ENCODE assay signal across 8 mouse cellular contexts in genomic region chr17:24488662-24489264, GRCm38 (mm10). TPM values are rescaled to one million over a fixed set of nuclear protein-coding genes. Genes with fewer than 3 reads are reported as not detected.
DNase-seq lines count a peak whose midpoint lies in the region; ATAC-seq and TF ChIP-seq lines count a peak whose summit lies in the region.

No protein-coding gene starts in this region.

- intact Hi-C loops in heart, adult 2 months (cut with DNase I) = no loop called here
- intact Hi-C loops in heart, postnatal 25 days (cut with DNase I) = no loop called here
- intact Hi-C loops in heart, postnatal 36 days (cut with DNase I) = no loop called here

- no peak for TF ChIP-seq CTCF in heart, adult 2 months (IDR thresholded peaks at IDR 0.05)
- TF ChIP-seq CTCF in E14TG2a.4 (conservative IDR thresholded peaks at IDR 0.05; ENCODE audit: low read length) = no peak
- no peak for TF ChIP-seq CTCF in cortical plate, adult 2 months (IDR thresholded peaks at IDR 0.05; ENCODE audit: extremely low read depth, insufficient read depth, low read length)

- H3K4me1 ChIP-seq in heart, adult 2 months (ENCODE audit: control insufficient read depth, insufficient read depth, low read length) = no peaks in the 10 kb centered on the region
- peaks cover 41% of the 10 kb centered on the region for H3K4me1 ChIP-seq in E14TG2a.4 (replicated peaks; ENCODE audit: low read depth, low read length)
- peaks cover 12% of the 10 kb centered on the region for H3K4me1 ChIP-seq in cortical plate, adult 2 months (ENCODE audit: control insufficient read depth, insufficient read depth, low read length)
- peaks cover 14% of the 10 kb centered on the region; the same call in 1 of the 2 replicates for H3K4me1 ChIP-seq in liver, embryonic 11.5 days (replicated peaks; ENCODE audit: control insufficient read depth, insufficient read depth, low read length)
- H3K4me1 ChIP-seq in neural tube, embryonic 15.5 days = peaks cover 51% of the 10 kb centered on the region

- DNase-seq in heart, adult 2 months = peak; percentile 20 to 49
- no peak for DNase-seq in heart, postnatal 25 days (ENCODE audit: low spot score)
- peak; percentile 32 to 36 for DNase-seq in heart, postnatal 36 days
- DNase-seq in liver, embryonic 11.5 days (ENCODE audit: low spot score) = no peak

- peak; percentile 26; the same call in 1 of the 2 replicates for ATAC-seq in liver, embryonic 11.5 days (replicated peaks; ENCODE audit: low FRiP score)
- ATAC-seq in neural tube, embryonic 15.5 days (ENCODE audit: low FRiP score) = peak; percentile 84
- ATAC-seq in megakaryocyte-erythroid progenitor cell, adult 5-6 weeks (replicated peaks; ENCODE audit: low FRiP score, low TSS enrichment, poor library complexity, severe bottlenecking) = no peak

- H3K36me3 ChIP-seq in heart, adult 2 months (ENCODE audit: control insufficient read depth, insufficient read depth, low read length) = no peaks in the 10 kb centered on the region
- H3K36me3 ChIP-seq in E14TG2a.4 (ENCODE audit: insufficient read depth, low read length) = no peaks in the 10 kb centered on the region
- no peaks in the 10 kb centered on the region for H3K36me3 ChIP-seq in liver, embryonic 11.5 days (ENCODE audit: control insufficient read depth, insufficient read depth, low read length)
- H3K36me3 ChIP-seq in neural tube, embryonic 15.5 days = no peaks in the 10 kb centered on the region

- no peaks in the 10 kb centered on the region for H3K9me3 ChIP-seq in E14TG2a.4 (ENCODE audit: low read length)
- H3K9me3 ChIP-seq in liver, embryonic 11.5 days (ENCODE audit: control insufficient read depth, low read length) = no peaks in the 10 kb centered on the region
- no peaks in the 10 kb centered on the region for H3K9me3 ChIP-seq in neural tube, embryonic 15.5 days (replicated peaks)

- peak overlapping the region; percentile 67 for H3K9ac ChIP-seq in heart, adult 2 months (ENCODE audit: low read depth, low read length)
- H3K9ac ChIP-seq in liver, embryonic 11.5 days (ENCODE audit: low read depth, low read length) = peak overlapping the region; percentile 56
- H3K9ac ChIP-seq in neural tube, embryonic 15.5 days (replicated peaks) = peak overlapping the region; percentile 98

- H3K27ac ChIP-seq in heart, adult 2 months = no peak overlapping the region
- peak overlapping the region; percentile 92 for H3K27ac ChIP-seq in cortical plate, adult 2 months (ENCODE audit: insufficient read depth, low read length)
- H3K27ac ChIP-seq in liver, embryonic 11.5 days (ENCODE audit: low read depth, low read length) = no peak overlapping the region
- H3K27ac ChIP-seq in neural tube, embryonic 15.5 days (replicated peaks) = peak overlapping the region; percentile 96

- under 1% methylated on average over 68 of the region's 81 CpGs for WGBS in heart, adult 2 months
- WGBS in liver, embryonic 11.5 days = under 1% methylated on average over 76 of the region's 81 CpGs
- under 1% methylated on average over 58 of the region's 81 CpGs for WGBS in neural tube, embryonic 15.5 days

- H3K79me2 ChIP-seq in heart, adult 2 months (replicated peaks; ENCODE audit: control insufficient read depth, insufficient read depth, low read length) = no peaks in the 10 kb centered on the region

- TF ChIP-seq EP300 in heart, adult 2 months (IDR thresholded peaks at IDR 0.05; ENCODE audit: insufficient read depth, low read depth, low read length) = no peak

- peaks cover 6% of the 10 kb centered on the region for H3K27me3 ChIP-seq in heart, adult 2 months (ENCODE audit: control insufficient read depth, insufficient read depth, low read length)
- peaks cover 55% of the 10 kb centered on the region for H3K27me3 ChIP-seq in E14TG2a.4 (ENCODE audit: insufficient read depth, low read length)
- H3K27me3 ChIP-seq in liver, embryonic 11.5 days (replicated peaks; ENCODE audit: control insufficient read depth, insufficient read depth, low read length) = peaks cover 41% of the 10 kb centered on the region
- no peaks in the 10 kb centered on the region for H3K27me3 ChIP-seq in neural tube, embryonic 15.5 days (replicated peaks)

- TF ChIP-seq POLR2A in heart, adult 2 months (IDR thresholded peaks at IDR 0.05; ENCODE audit: insufficient read depth, low read depth, low read length) = no peak
- no peak for TF ChIP-seq POLR2A in cortical plate, adult 2 months (IDR thresholded peaks at IDR 0.05; ENCODE audit: extremely low read depth, insufficient read depth, low read length)

- H3K4me2 ChIP-seq in liver, embryonic 11.5 days = peak overlapping the region; percentile 92
- H3K4me2 ChIP-seq in neural tube, embryonic 15.5 days = peak overlapping the region; percentile 87

- peak overlapping the region; percentile 58 for H3K4me3 ChIP-seq in heart, adult 2 months
- H3K4me3 ChIP-seq in E14TG2a.4 (replicated peaks; ENCODE audit: low read length) = peak overlapping the region; percentile 89
- peak overlapping the region; percentile 44 for H3K4me3 ChIP-seq in cortical plate, adult 2 months (ENCODE audit: insufficient read depth, low read length)
- H3K4me3 ChIP-seq in liver, embryonic 11.5 days (ENCODE audit: low read depth, low read length) = peak overlapping the region; percentile 64
- peak overlapping the region; percentile 95 for H3K4me3 ChIP-seq in neural tube, embryonic 15.5 days (replicated peaks)

RNA-seq across cellular contexts. Expression of gene Caskin1, which starts 0.4 kb away (rescaled TPM):
- total RNA-seq in heart, adult 2 months (2021) = under 1 TPM; 0.16 to 0.55 TPM
- polyA plus RNA-seq in heart, adult 2 months (2012; rRNA removed) = 0.23 and 0.45 TPM in 2 replicates
- total RNA-seq in heart, postnatal 25 days (2021) = under 1 TPM; 0.14 to 0.39 TPM
- 106 and 109 TPM in 2 replicates for polyA plus RNA-seq in cortical plate, adult 2 months (2012; rRNA removed)
- total RNA-seq in heart, postnatal 36 days (2021) = under 1 TPM; 0.11 to 0.14 TPM
- 0.47 and 0.56 TPM in 2 replicates for polyA plus RNA-seq in liver, embryonic 11.5 days (2014; fragmentation: Nextera tagmentation; extraction: Ambion mirVana)
- polyA plus RNA-seq in neural tube, embryonic 15.5 days (2015; fragmentation: Nextera tagmentation; extraction: Ambion mirVana) = 42.7 and 53.4 TPM in 2 replicates
- not detected in 2 replicates for total RNA-seq in megakaryocyte-erythroid progenitor cell, adult 5-6 weeks (2014; fragmentation: Nextera tagmentation)
- total RNA-seq in megakaryocyte-erythroid progenitor cell, adult 5-6 weeks (2017) = not detected in 2 replicates

RNA-seq across cellular contexts. Expression of gene Mlst8, which starts 9.9 kb away (rescaled TPM):
- total RNA-seq in heart, adult 2 months (2021) = 10 to 100 TPM in 1 of 2 experiments, 1 to 10 TPM in 1; 8.5 to 10.7 TPM
- 28.1 and 42.0 TPM in 2 replicates for polyA plus RNA-seq in heart, adult 2 months (2012; rRNA removed)
- 10 to 100 TPM in 1 of 2 experiments, 1 to 10 TPM in 1; 9.4 to 11.3 TPM for total RNA-seq in heart, postnatal 25 days (2021)
- polyA plus RNA-seq in cortical plate, adult 2 months (2012; rRNA removed) = 37.0 and 39.1 TPM in 2 replicates
- 1 to 10 TPM; 8.1 to 9.0 TPM for total RNA-seq in heart, postnatal 36 days (2021)
- 22.3 TPM in 2 replicates for polyA plus RNA-seq in liver, embryonic 11.5 days (2014; fragmentation: Nextera tagmentation; extraction: Ambion mirVana)
- polyA plus RNA-seq in neural tube, embryonic 15.5 days (2015; fragmentation: Nextera tagmentation; extraction: Ambion mirVana) = 29.5 and 33.1 TPM in 2 replicates
- 35.8 and 38.7 TPM in 2 replicates for total RNA-seq in megakaryocyte-erythroid progenitor cell, adult 5-6 weeks (2014; fragmentation: Nextera tagmentation)
- total RNA-seq in megakaryocyte-erythroid progenitor cell, adult 5-6 weeks (2017) = 17.2 and 36.1 TPM in 2 replicates

RNA-seq across cellular contexts. Expression of gene Bricd5, which starts 15.1 kb away (rescaled TPM):
- total RNA-seq in heart, adult 2 months (2021) = not detected
- not detected in 2 replicates for polyA plus RNA-seq in heart, adult 2 months (2012; rRNA removed)
- total RNA-seq in heart, postnatal 25 days (2021) = not detected
- 1.1 and 1.4 TPM in 2 replicates for polyA plus RNA-seq in cortical plate, adult 2 months (2012; rRNA removed)
- total RNA-seq in heart, postnatal 36 days (2021) = not detected
- 0.25 and 0.26 TPM in 2 replicates for polyA plus RNA-seq in liver, embryonic 11.5 days (2014; fragmentation: Nextera tagmentation; extraction: Ambion mirVana)
- 0.73 TPM in 1 of 2 replicates, not detected in the other for polyA plus RNA-seq in neural tube, embryonic 15.5 days (2015; fragmentation: Nextera tagmentation; extraction: Ambion mirVana)
- not detected in 2 replicates for total RNA-seq in megakaryocyte-erythroid progenitor cell, adult 5-6 weeks (2014; fragmentation: Nextera tagmentation)
- total RNA-seq in megakaryocyte-erythroid progenitor cell, adult 5-6 weeks (2017) = 0.80 TPM in 1 of 2 replicates, not detected in the other

RNA-seq across cellular contexts. Expression of gene Pgp, which starts 18.6 kb away (rescaled TPM):
- 10 to 100 TPM; 35.7 to 44.5 TPM for total RNA-seq in heart, adult 2 months (2021)
- polyA plus RNA-seq in heart, adult 2 months (2012; rRNA removed) = 39.1 and 46.4 TPM in 2 replicates
- 10 to 100 TPM; 42.3 to 43.3 TPM for total RNA-seq in heart, postnatal 25 days (2021)
- 97.1 and 99.3 TPM in 2 replicates for polyA plus RNA-seq in cortical plate, adult 2 months (2012; rRNA removed)
- 10 to 100 TPM; 39.1 to 41.9 TPM for total RNA-seq in heart, postnatal 36 days (2021)
- 119 and 123 TPM in 2 replicates for polyA plus RNA-seq in liver, embryonic 11.5 days (2014; fragmentation: Nextera tagmentation; extraction: Ambion mirVana)
- 76.1 and 79.7 TPM in 2 replicates for polyA plus RNA-seq in neural tube, embryonic 15.5 days (2015; fragmentation: Nextera tagmentation; extraction: Ambion mirVana)
- total RNA-seq in megakaryocyte-erythroid progenitor cell, adult 5-6 weeks (2014; fragmentation: Nextera tagmentation) = 32.8 and 43.6 TPM in 2 replicates
- total RNA-seq in megakaryocyte-erythroid progenitor cell, adult 5-6 weeks (2017) = 21.9 and 23.4 TPM in 2 replicates

RNA-seq across cellular contexts. Expression of gene E4f1, which starts 18.6 kb away (rescaled TPM):
- total RNA-seq in heart, adult 2 months (2021) = 10 to 100 TPM; 10.2 to 10.3 TPM
- 43.6 and 43.7 TPM in 2 replicates for polyA plus RNA-seq in heart, adult 2 months (2012; rRNA removed)
- total RNA-seq in heart, postnatal 25 days (2021) = 10 to 100 TPM; 11.1 to 11.4 TPM
- polyA plus RNA-seq in cortical plate, adult 2 months (2012; rRNA removed) = 77.3 and 79.2 TPM in 2 replicates
- 10 to 100 TPM; 11.0 to 12.4 TPM for total RNA-seq in heart, postnatal 36 days (2021)
- polyA plus RNA-seq in liver, embryonic 11.5 days (2014; fragmentation: Nextera tagmentation; extraction: Ambion mirVana) = 20.0 and 23.5 TPM in 2 replicates
- 46.3 and 49.5 TPM in 2 replicates for polyA plus RNA-seq in neural tube, embryonic 15.5 days (2015; fragmentation: Nextera tagmentation; extraction: Ambion mirVana)
- total RNA-seq in megakaryocyte-erythroid progenitor cell, adult 5-6 weeks (2014; fragmentation: Nextera tagmentation) = 47.7 and 60.9 TPM in 2 replicates
- 10.5 and 20.8 TPM in 2 replicates for total RNA-seq in megakaryocyte-erythroid progenitor cell, adult 5-6 weeks (2017)

Comparison
In these comparisons a context has a peak if more than half of its experiments do, and no peak if none do; other contexts are left out.
1. DNase-seq: peak in heart, adult 2 months (2 of 2) and heart, postnatal 36 days (2 of 2); none in heart, postnatal 25 days (single experiment) and liver, embryonic 11.5 days (single experiment).
2. H3K27ac ChIP-seq: peak in cortical plate, adult 2 months (single experiment) and neural tube, embryonic 15.5 days (single experiment); none in heart, adult 2 months (single experiment) and liver, embryonic 11.5 days (single experiment).
3. H3K4me3 ChIP-seq: peak in every context shown above with its lines; median percentile 95 in neural tube, embryonic 15.5 days; 89 in E14TG2a.4; 64 in liver, embryonic 11.5 days; 58 in heart, adult 2 months; 44 in cortical plate, adult 2 months.
4. Peak in every context shown above with its lines, with median percentiles within 50 percentile points of each other: H3K9ac ChIP-seq.